Mouse (Mus musculus) telencephalon, adult 2 months (tissue): Measurements from ENCODE around the gene Stard5.
A peak's percentile ranks its signal among the peaks of the same experiment; 100 is the strongest.

Experiments
- DNase-seq: peaks from one replicate; pipeline ENCODE4 v3.0.0-alpha.2; 2011; ENCODE audit warnings: low read depth, low spot score

Gene Stard5

GRCm38 (mm10) chr7:83631828-83632681, at the start of gene Stard5:
Stard5 (plus strand) TSS chr7:83631959.
- DNase-seq = peak; percentile 89

GRCm38 (mm10) chr7:83584639-83585471, 46.9 kb upstream of the Stard5 start, which contains the start of gene Tmc3:
Tmc3 (plus strand) TSS chr7:83584927.
- peak; percentile 84 for DNase-seq

- no peak for DNase-seq
Observed at GRCm38 (mm10) chr7:83594056-83594455, 37.7 kb upstream of the Stard5 start.

- DNase-seq = no peak
Observed at GRCm38 (mm10) chr7:83597063-83597462, 34.7 kb upstream of the Stard5 start.

- no peak for DNase-seq
Observed at GRCm38 (mm10) chr7:83598997-83599912, 32.5 kb upstream of the Stard5 start.

- DNase-seq = no peak
Observed at GRCm38 (mm10) chr7:83599913-83600286, 31.9 kb upstream of the Stard5 start.

- DNase-seq = no peak
Observed at GRCm38 (mm10) chr7:83604180-83604944, 27.4 kb upstream of the Stard5 start.

- DNase-seq = no peak
Observed at GRCm38 (mm10) chr7:83606796-83607195, 25.0 kb upstream of the Stard5 start.

GRCm38 (mm10) chr7:83609891-83610290, 21.9 kb upstream of the Stard5 start:
- no peak for DNase-seq

GRCm38 (mm10) chr7:83611886-83612285, 19.9 kb upstream of the Stard5 start:
- no peak for DNase-seq

- no peak for DNase-seq
Observed at GRCm38 (mm10) chr7:83615272-83615671, 16.5 kb upstream of the Stard5 start.

GRCm38 (mm10) chr7:83615815-83616214, 15.9 kb upstream of the Stard5 start:
- no peak for DNase-seq

GRCm38 (mm10) chr7:83616268-83616667, 15.5 kb upstream of the Stard5 start:
- no peak for DNase-seq

- no peak for DNase-seq
Observed at GRCm38 (mm10) chr7:83618709-83619108, 13.1 kb upstream of the Stard5 start.

- DNase-seq = no peak
Observed at GRCm38 (mm10) chr7:83622582-83622981, 9.2 kb upstream of the Stard5 start.

- DNase-seq = no peak
Observed at GRCm38 (mm10) chr7:83624065-83624464, 7.7 kb upstream of the Stard5 start.

- no peak for DNase-seq
Observed at GRCm38 (mm10) chr7:83626557-83627257, 5.1 kb upstream of the Stard5 start.

- DNase-seq = no peak
Observed at GRCm38 (mm10) chr7:83627369-83627768, 4.4 kb upstream of the Stard5 start.

- DNase-seq = no peak
Observed at GRCm38 (mm10) chr7:83631073-83631827, 509 bp upstream of the Stard5 start.
